Mouse (Mus musculus) lung, adult 2 months (tissue): Measurements from ENCODE around the gene Rwdd2a.

Experiments used
- CTCF ChIP-seq: fragments of 200-500 bp; IDR thresholded peaks from 2 replicates; pipeline ENCODE4 v1.5.1; 2011; ENCODE audit warnings: mild to moderate bottlenecking, low read length, control low read depth; ENCODE audit not compliant: insufficient read depth
- POLR2A ChIP-seq: fragments of 200-500 bp; IDR thresholded peaks from 2 replicates; pipeline ENCODE4 v1.6.1; 2011; ENCODE audit warnings: low read depth, mild to moderate bottlenecking, control low read depth, low read length, borderline replicate concordance; ENCODE audit errors: extremely low read depth

DNA sequence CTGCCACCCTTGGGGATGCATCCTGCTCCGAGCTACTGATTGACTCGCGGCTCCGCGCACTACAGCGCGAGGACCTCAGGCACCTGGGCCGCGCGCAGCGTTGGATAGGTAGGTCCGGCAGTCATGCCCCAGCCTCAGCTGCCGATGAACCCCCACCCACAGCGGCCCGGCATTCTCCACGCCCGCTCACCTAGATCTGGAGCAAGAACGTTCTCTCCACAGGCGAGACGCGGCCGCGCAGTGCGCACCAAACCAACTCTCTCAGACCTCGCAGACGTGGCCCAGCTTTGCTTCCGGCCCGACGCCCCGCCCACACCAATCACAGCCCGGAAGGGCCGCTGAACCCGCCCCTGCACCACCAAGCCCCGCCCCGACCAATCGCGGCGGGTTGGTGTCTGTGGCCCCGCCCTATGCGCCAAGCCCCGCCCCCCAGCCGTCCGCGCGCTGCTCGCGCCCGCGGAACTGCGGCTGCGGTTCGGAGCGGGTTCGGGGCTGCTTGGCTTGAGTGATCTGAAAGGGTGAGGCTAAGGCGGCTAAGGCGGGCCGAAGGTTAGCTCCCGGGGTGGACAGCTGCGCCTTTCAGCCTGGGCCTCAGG, at the start of gene Rwdd2a, which contains the start of gene Pgm3:
- TF ChIP-seq CTCF, result no peak
- TF ChIP-seq POLR2A, result peak; percentile 92; the same call in 1 of the 2 replicates
